Mouse (Mus musculus): ENCODE measurements at regions not wholly inside any gene's neighbourhood (a gene's known extent, or its start where the extent isn't known, plus 50 kb on each side); places are given as distances from the start of the nearest gene placed in this dataset.

DNA sequence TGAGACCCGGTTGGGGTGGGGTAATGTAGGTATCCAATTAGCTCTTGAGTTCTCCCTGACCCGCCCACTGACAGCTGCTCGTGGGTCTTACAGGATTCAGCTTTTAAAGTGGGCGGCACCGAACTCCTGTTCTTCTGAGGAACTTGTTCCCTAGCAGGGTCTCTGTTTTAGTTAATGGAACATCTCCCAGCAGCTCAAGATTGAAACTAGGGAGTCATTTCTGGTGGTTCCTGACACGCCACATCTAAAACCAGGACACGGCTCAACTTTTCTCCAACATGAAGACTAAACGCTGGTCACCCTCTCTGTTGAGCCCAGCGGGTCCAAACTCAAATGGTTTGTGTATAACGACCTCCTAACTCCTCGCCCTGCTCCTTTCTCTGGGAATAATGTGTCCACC is 322.3 kb upstream of the Smim15 start:
- 87% methylated on average over 11 of the region's 11 CpGs for WGBS
- no peak for ATAC-seq (replicated peaks)
- peaks cover 9% of the 10 kb centered on the region for H3K4me1 ChIP-seq

DNA sequence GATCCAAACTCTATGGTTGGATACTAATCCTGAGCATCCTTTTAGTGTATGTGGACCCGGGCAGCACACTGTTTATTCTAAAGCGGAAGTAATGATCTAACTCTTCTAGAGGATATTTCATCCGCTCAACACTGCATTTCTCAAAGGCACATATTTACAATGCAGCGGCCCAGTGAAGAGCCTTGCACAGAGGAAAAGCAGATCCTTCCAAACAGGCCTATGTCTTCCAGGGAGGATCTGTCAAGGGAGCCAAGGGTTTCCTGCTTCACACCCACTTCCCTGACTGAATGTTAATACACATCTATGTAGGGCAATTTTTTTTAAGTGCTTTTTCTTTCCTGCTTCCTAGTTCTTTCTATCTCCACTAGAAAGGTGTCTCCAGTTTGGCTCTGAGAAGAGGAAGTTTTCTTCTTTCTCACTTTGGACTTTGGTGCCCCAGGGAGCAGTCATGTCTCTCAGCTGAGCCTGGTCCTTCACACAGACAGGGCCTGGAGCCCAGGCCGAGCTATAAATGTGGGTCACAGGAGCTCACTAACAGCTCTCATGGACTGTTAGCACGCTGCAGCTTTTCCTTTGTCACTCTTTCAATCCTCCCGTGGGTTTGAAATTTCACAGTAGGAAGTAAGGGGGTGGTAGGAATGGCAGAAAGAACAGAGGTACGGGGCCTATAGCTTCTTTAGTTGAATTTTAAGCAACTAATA is 323.2 kb upstream of the Smim15 start:
- H3K4me1 ChIP-seq, result peaks cover 9% of the 10 kb centered on the region
- no peak overlapping the region for H3K9ac ChIP-seq (replicated peaks)
- H3K9me3 ChIP-seq, result no peaks in the 10 kb centered on the region
- peaks cover 6% of the 10 kb centered on the region; the same call in 1 of the 2 replicates for H3K36me3 ChIP-seq
- no peak for ATAC-seq (replicated peaks)
- H3K27ac ChIP-seq (replicated peaks), result no peak overlapping the region
- no peaks in the 10 kb centered on the region for H3K27me3 ChIP-seq
- no peak overlapping the region for H3K4me2 ChIP-seq (replicated peaks)
- H3K4me3 ChIP-seq, result no peak overlapping the region
- 80% methylated on average over 8 of the region's 8 CpGs for WGBS

More for the DNA sequence above, 322.3 kb upstream of the Smim15 start:
- Histone ChIP-seq H3K36me3 (peaks cover 14% of the 10 kb centered on the region), H3K4me2 (replicated peaks) (no peak overlapping the region), H3K4me3 (no peak overlapping the region), H3K27me3 (no peaks in the 10 kb centered on the region), H3K9me3 (no peaks in the 10 kb centered on the region), H3K27ac (replicated peaks) (no peak overlapping the region), H3K9ac (replicated peaks) (no peak overlapping the region)

DNA sequence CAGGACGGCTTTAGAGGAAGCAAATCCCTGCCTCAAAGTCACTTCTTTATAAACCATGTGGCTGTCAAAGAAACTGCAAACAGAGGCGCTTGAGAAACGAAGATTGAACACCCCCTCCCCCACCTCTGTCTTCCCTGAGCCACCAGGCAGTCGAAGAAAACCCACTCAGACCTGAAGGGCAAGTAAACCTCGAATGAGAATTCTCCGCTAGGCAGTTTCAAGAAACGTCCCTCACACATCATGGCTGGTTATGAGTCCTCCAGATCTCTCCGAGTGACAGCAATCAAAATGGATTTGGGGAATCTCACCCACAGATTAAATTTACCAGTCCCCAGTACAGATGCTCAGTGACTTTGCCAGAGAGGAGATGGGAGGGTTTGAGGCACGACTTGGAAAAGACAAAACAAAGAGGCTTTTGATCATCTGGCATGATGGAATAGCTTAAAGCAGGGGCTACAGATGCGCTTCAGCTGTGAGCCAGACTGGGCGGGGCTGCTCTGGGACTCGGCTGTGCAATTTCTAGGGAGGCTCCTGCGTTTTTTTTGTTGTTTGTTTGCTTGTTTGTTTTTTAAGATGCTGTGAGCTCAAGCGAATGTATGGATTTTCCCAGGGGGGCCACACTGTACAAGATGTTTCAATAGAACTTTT is 325.1 kb upstream of the Smim15 start:
- Histone ChIP-seq H3K4me2 (replicated peaks) (no peak overlapping the region), H3K27me3 (no peaks in the 10 kb centered on the region), H3K4me1 (peaks cover 9% of the 10 kb centered on the region), H3K9me3 (no peaks in the 10 kb centered on the region), H3K36me3 (no peaks in the 10 kb centered on the region), H3K9ac (replicated peaks) (no peak overlapping the region), H3K27ac (replicated peaks) (peak overlapping the region; percentile 60), H3K4me3 (no peak overlapping the region)
- WGBS, result 40% methylated on average over 14 of the region's 14 CpGs
- ATAC-seq (replicated peaks), result peak; percentile 63

DNA sequence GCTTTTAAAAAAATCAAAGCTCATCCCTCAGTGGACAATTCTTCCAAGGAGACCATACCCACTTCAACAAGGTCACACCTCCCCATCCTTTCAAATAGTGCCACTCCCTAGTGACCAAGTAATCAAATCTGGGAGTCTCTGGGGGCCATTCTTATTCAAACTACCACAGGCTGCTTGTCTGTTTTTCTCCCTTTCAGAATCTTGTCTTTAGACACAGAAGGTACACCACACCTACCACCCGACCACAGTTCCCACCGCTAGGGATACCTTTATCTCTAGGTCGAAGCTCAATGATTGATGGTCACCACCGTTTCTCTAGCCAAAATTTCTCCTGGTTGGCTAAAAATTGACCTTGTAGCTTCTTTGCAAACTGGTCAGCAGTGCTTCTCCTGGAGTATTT is 328.6 kb upstream of the Smim15 start:
- Histone ChIP-seq H3K4me3 (no peak overlapping the region), H3K4me1 (peaks cover 9% of the 10 kb centered on the region), H3K27ac (replicated peaks) (no peak overlapping the region), H3K27me3 (no peaks in the 10 kb centered on the region), H3K9ac (replicated peaks) (no peak overlapping the region), H3K9me3 (no peaks in the 10 kb centered on the region), H3K4me2 (replicated peaks) (no peak overlapping the region), H3K36me3 (no peaks in the 10 kb centered on the region)
- no peak for ATAC-seq (replicated peaks)
- 95% methylated on average over 4 of the region's 4 CpGs for WGBS

DNA sequence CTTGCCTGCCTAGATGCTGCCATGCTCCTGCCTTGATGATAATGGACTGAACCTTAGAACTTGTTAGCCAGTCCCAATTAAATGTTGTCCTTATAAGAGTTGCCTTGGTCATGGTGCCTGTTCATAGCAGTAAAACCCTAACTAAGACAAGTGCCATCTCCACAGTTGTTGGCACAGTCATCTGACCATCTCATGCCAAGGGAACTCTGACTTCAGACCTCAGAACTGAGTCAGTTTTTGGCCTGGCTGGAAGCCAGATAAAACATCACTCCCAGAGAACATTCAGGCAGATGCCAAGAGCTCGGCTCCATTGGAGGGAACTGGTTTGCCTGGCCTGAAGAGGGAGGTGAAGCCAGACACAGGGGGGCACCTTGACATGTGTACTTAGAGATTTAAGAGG is 330.2 kb upstream of the Smim15 start:
- WGBS, result 87% methylated on average over 1 of the region's 1 CpGs
- Histone ChIP-seq H3K9me3 (no peaks in the 10 kb centered on the region), H3K36me3 (no peaks in the 10 kb centered on the region), H3K4me1 (peaks cover 3% of the 10 kb centered on the region), H3K4me2 (replicated peaks) (no peak overlapping the region), H3K4me3 (no peak overlapping the region), H3K27me3 (no peaks in the 10 kb centered on the region), H3K27ac (replicated peaks) (no peak overlapping the region), H3K9ac (replicated peaks) (no peak overlapping the region)
- no peak for ATAC-seq (replicated peaks)

DNA sequence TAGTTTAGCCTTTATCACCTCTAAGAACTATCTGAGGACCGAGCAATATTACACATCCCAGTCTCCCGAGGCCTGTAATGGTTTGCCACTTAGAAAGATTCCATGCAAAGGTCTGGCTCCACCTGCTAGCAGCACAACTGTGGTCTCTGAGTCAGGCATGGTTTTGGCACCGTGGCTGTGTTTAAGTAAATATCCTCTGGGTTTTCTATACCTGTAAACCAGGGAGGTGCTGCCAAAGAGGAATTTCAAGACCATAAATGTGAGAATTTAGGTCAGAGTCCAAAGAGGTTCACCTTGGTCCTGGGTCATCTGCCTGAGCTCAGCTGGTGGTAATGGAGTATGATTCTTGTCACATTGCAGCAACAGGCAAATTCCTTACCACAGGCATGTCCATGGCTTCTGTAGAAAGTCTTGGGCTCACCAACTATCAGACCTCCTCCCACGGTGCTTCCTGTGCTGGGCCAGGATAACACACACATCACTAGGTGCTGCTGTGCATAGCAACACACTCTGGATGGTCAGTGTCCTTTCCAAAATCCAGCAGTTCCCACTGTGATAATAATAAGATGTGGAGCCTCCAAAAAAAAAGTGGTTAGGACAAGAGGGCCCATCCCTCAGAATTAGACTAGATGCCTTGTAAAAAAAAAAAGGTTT is 332.8 kb upstream of the Smim15 start:
- no peak for ATAC-seq (replicated peaks)
- Histone ChIP-seq H3K9ac (replicated peaks) (no peak overlapping the region), H3K27me3 (no peaks in the 10 kb centered on the region), H3K36me3 (no peaks in the 10 kb centered on the region), H3K4me1 (no peaks in the 10 kb centered on the region), H3K4me3 (no peak overlapping the region), H3K27ac (replicated peaks) (no peak overlapping the region), H3K9me3 (no peaks in the 10 kb centered on the region), H3K4me2 (replicated peaks) (no peak overlapping the region)
- 93% methylated on average over 4 of the region's 4 CpGs for WGBS

DNA sequence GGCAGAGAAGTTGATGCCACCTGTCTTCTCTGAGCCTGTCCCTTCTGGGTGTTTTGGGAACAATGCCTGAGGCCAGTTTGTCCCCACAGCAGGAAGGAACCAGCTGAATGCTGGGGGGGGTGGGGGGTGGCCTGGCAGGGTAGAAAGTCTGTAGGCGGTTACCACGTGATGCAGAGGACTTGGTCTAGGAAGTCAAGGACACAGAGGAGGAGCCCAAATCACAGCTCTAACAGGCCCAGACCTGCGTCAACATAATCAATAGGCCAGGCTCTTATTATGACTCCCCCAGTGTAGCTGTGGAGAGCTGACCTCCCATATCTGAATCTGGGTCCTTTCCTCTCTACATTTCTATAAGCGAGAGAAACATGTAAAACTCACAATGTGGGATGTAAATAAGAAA is 333.9 kb upstream of the Smim15 start:
- H3K4me2 ChIP-seq (replicated peaks), result no peak overlapping the region
- no peaks in the 10 kb centered on the region for H3K4me1 ChIP-seq
- no peaks in the 10 kb centered on the region for H3K9me3 ChIP-seq
- no peaks in the 10 kb centered on the region for H3K27me3 ChIP-seq
- ATAC-seq (replicated peaks), result no peak
- H3K27ac ChIP-seq (replicated peaks), result no peak overlapping the region
- H3K36me3 ChIP-seq, result no peaks in the 10 kb centered on the region
- H3K4me3 ChIP-seq, result no peak overlapping the region
- 85% methylated on average over 4 of the region's 4 CpGs for WGBS
- no peak overlapping the region for H3K9ac ChIP-seq (replicated peaks)

DNA sequence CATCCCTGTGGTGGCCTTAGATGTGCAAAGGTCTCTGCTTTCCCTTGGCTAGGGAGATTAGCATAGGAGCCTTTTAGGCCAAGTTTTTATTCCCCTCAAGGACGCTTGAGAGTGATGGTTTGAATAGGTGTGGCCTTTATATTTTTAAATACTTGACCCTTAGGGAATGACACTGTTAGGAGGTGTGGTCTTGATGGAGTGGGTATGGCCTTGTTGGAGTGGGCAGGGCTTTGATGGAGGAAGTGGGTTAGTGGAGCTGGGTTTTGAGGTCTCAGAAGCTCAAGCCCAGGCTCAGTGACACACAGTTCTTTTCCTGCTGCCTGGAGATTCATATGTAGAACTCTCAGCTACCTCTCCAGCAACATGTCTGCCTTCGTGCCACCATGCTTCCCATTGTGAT is 334.4 kb upstream of the Smim15 start:
- Histone ChIP-seq H3K4me1 (no peaks in the 10 kb centered on the region), H3K36me3 (no peaks in the 10 kb centered on the region), H3K9me3 (no peaks in the 10 kb centered on the region), H3K27me3 (no peaks in the 10 kb centered on the region), H3K27ac (replicated peaks) (no peak overlapping the region), H3K9ac (replicated peaks) (no peak overlapping the region), H3K4me3 (no peak overlapping the region), H3K4me2 (replicated peaks) (no peak overlapping the region)
- 59% methylated on average over 2 of the region's 2 CpGs for WGBS
- no peak for ATAC-seq (replicated peaks)

DNA sequence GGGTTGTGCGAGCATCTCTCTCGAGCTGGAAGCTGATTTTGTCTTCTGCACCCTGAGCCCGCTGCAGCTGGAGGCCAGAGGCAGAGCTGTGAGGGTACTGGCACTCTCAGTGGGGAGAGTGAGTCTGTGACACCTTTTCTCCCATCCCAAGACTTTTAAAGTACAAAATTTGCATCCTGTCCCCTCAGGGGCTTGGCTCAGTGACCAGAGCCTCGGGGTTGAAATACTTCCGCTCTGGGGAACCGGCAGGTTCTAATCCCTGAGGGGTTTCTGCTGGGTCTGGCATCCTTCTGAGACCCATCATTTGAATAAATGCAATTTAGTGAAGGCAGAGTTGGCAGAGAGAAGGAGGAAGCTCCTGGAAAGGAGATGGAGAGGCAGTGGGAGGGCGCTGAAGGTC is 340.5 kb upstream of the Smim15 start:
- H3K4me3 ChIP-seq, result no peak overlapping the region
- peaks cover 15% of the 10 kb centered on the region for H3K4me1 ChIP-seq
- H3K27me3 ChIP-seq, result no peaks in the 10 kb centered on the region
- H3K36me3 ChIP-seq, result no peaks in the 10 kb centered on the region
- H3K4me2 ChIP-seq (replicated peaks), result no peak overlapping the region
- no peaks in the 10 kb centered on the region for H3K9me3 ChIP-seq
- WGBS, result 56% methylated on average over 7 of the region's 7 CpGs
- H3K9ac ChIP-seq (replicated peaks), result no peak overlapping the region
- H3K27ac ChIP-seq (replicated peaks), result no peak overlapping the region
- no peak for ATAC-seq (replicated peaks)

DNA sequence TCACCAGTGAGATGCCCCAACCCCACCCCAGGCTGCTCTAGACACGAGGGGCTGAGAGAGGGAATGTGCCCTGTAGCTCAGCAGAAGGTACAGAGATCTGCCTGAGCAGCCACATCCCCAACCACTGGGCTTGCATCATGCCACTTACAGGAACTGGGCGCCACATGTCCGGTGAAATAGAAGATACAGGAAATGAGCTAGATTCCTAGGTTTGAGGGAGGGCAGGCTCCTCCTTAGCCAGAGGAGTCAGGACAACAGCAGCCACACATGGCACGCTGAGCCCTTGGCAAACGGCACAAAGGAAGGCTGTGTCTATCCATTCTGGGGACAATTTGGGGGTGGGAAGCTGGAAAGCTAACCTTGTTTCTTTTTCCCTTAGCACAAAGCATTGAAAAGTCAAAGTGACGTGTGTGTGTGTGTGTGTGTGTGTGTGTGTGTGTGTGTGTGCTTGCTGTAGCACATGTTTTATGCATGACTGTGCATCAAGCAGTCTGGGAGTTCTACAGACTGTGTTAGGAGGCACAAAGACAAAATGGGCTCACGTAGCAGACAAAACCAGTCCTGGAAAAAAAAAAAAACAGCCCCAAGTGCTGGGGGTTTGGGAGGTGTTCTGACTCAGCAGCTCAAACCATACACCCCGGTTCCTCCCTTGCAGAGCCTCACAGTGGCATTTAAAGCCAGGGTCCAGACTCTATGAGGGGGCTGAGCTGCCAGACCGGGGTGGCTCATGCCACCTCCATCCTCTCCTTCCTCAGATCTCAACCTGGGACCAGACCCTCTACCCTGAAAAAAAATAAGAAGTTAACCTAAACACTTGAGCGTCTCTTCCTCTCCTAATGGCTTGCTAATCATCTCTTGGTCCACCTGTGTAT is 343.7 kb upstream of the Smim15 start:
- peak overlapping the region; percentile 60 for H3K27ac ChIP-seq (replicated peaks)
- no peaks in the 10 kb centered on the region for H3K9me3 ChIP-seq
- H3K9ac ChIP-seq (replicated peaks), result no peak overlapping the region
- 29% methylated on average over 10 of the region's 10 CpGs for WGBS
- H3K4me3 ChIP-seq, result no peak overlapping the region
- H3K27me3 ChIP-seq, result no peaks in the 10 kb centered on the region
- no peaks in the 10 kb centered on the region for H3K36me3 ChIP-seq
- peaks cover 15% of the 10 kb centered on the region for H3K4me1 ChIP-seq
- no peak overlapping the region for H3K4me2 ChIP-seq (replicated peaks)
- peak; percentile 84 for ATAC-seq (replicated peaks)

DNA sequence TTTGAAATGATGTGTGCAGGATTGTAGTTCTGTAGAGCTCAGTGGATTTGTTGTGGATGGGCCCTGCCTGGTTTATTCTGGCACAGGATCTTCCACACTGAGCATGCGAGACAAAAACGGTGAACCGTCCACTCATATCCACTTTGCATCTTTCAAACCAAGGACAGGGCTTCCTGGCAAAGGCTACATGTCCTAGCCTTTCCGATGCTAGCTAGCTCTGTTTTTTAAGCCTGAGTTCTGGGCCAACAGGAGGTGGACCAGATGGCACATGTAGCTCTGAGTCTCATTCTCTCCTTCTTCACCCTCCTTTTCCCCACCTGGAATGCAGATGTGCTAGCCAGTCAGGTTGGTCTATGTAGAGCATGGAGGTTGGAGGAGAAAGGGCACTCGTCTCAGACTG is 345.0 kb upstream of the Smim15 start:
- no peak overlapping the region for H3K4me3 ChIP-seq
- no peaks in the 10 kb centered on the region for H3K9me3 ChIP-seq
- no peak for ATAC-seq (replicated peaks)
- H3K27ac ChIP-seq (replicated peaks), result no peak overlapping the region
- H3K4me2 ChIP-seq (replicated peaks), result no peak overlapping the region
- H3K9ac ChIP-seq (replicated peaks), result no peak overlapping the region
- H3K4me1 ChIP-seq, result peaks cover 15% of the 10 kb centered on the region
- H3K27me3 ChIP-seq, result no peaks in the 10 kb centered on the region
- no peaks in the 10 kb centered on the region for H3K36me3 ChIP-seq
- 88% methylated on average over 5 of the region's 5 CpGs for WGBS

DNA sequence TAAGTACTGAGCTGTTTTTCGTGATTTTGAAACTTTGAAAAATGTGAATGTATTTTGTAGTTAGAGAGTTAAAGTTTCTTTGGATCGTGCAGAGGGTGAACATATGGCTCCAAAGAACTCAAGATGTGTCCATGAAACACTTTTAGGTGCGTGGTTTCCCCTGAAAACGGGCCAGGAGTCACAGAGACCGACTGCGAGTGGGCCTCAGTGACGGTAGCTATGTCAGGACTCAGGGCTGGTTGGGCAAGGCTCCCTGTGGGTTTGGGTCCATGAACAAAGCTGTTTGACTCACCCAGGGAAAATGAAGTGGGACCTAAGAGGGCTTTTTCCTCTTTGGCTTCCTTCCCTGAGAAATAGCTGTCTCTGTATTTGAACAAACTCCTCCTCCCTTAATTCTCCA is 345.9 kb upstream of the Smim15 start:
- ATAC-seq (replicated peaks), result no peak
- Histone ChIP-seq H3K9ac (replicated peaks) (no peak overlapping the region), H3K4me1 (peaks cover 15% of the 10 kb centered on the region), H3K27ac (replicated peaks) (no peak overlapping the region), H3K36me3 (no peaks in the 10 kb centered on the region), H3K4me3 (no peak overlapping the region), H3K9me3 (no peaks in the 10 kb centered on the region), H3K27me3 (no peaks in the 10 kb centered on the region), H3K4me2 (replicated peaks) (no peak overlapping the region)
- 80% methylated on average over 7 of the region's 7 CpGs for WGBS
